Comparison of ENCODE assay signal across 22 mouse cellular contexts in the genomic region with DNA sequence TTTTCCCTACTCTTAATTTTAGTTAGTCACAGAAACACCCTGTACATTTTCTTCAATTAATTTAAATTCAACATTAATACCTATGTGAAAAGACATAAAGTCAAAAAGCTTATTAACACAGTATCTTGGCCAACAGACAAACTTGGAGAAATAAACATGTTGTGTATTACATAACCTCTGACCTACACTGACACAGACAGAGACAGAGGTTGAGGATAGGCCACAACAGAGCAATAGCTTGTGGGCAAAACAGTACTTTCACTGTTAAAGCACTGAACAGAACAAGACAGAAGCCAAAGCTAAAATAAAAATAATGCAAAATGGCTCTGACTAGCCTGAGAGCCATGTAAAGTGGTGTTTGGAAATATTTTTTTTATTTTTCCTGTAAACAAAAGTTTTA.
DNase-seq lines count a peak whose midpoint lies in the region; ATAC-seq and TF ChIP-seq lines count a peak whose summit lies in the region.
"Had no signal": no experiment of that assay in that cellular context is flagged by ENCODE, and none has a peak within 500 bp of the region (broad histone marks: within the 10 kb centered on the region; RNA-seq: fewer than 3 reads in every experiment).

No protein-coding gene starts in this region.

- no peak overlapping the region for H3K4me3 ChIP-seq in liver, adult 2 months (ENCODE audit: insufficient read depth, low read depth, low read length)
- H3K4me3 ChIP-seq in liver, embryonic 11.5 days (ENCODE audit: low read depth, low read length), result no peak overlapping the region
- H3K4me3 ChIP-seq in liver, postnatal 0 days (ENCODE audit: low read depth, low read length), result no peak overlapping the region

- TF ChIP-seq CTCF in liver, adult 2 months (IDR thresholded peaks at IDR 0.05; ENCODE audit: low read depth, low read length), result no peak
- no peak for TF ChIP-seq CTCF in liver, postnatal 0 days (IDR thresholded peaks at IDR 0.05; ENCODE audit: low read depth)

- peaks cover 17% of the 10 kb centered on the region; the same call in 1 of the 2 replicates for H3K79me2 ChIP-seq in liver, adult 2 months (ENCODE audit: control insufficient read depth, insufficient read depth, low read length)

- no peak for TF ChIP-seq POLR2A in liver, adult 2 months (IDR thresholded peaks at IDR 0.05; ENCODE audit: extremely low read depth, insufficient read depth, low read length)

- H3K27me3 ChIP-seq in liver, adult 2 months (ENCODE audit: control insufficient read depth, insufficient read depth, low read length), result no peaks in the 10 kb centered on the region
- H3K27me3 ChIP-seq in liver, embryonic 11.5 days (replicated peaks; ENCODE audit: control insufficient read depth, insufficient read depth, low read length), result no peaks in the 10 kb centered on the region
- H3K27me3 ChIP-seq in liver, postnatal 0 days (ENCODE audit: insufficient read depth, low read length), result no peaks in the 10 kb centered on the region
- H3K27me3 ChIP-seq: CH12.LX, Patski had no signal

- TF ChIP-seq EP300 in liver, postnatal 0 days (IDR thresholded peaks at IDR 0.05; ENCODE audit: low read depth), result no peak

- peaks cover 9% of the 10 kb centered on the region; the same call in 1 of the 2 replicates for H3K4me1 ChIP-seq in liver, adult 2 months (ENCODE audit: control insufficient read depth, insufficient read depth, low read length)
- H3K4me1 ChIP-seq in liver, embryonic 11.5 days (replicated peaks; ENCODE audit: control insufficient read depth, insufficient read depth, low read length), result no peaks in the 10 kb centered on the region
- H3K4me1 ChIP-seq in liver, postnatal 0 days (ENCODE audit: insufficient read depth), result peaks cover 20% of the 10 kb centered on the region

- H3K4me2 ChIP-seq in liver, embryonic 11.5 days, result no peak overlapping the region
- no peak overlapping the region for H3K4me2 ChIP-seq in liver, postnatal 0 days (ENCODE audit: low read depth, low read length)

- no peak for ATAC-seq in liver, embryonic 11.5 days (replicated peaks; ENCODE audit: low FRiP score)
- peak; percentile 53; the same call in 1 of the 2 replicates for ATAC-seq in liver, postnatal 0 days
- ATAC-seq: activated CD4-positive, CD25-positive, alpha-beta regulatory T cell, adult 4 months; CD4-positive, CD25-positive, alpha-beta regulatory T cell, adult 4 months; Patski had no signal

- H3K36me3 ChIP-seq in liver, adult 2 months (ENCODE audit: control insufficient read depth, insufficient read depth, low read length), result no peaks in the 10 kb centered on the region
- no peaks in the 10 kb centered on the region for H3K36me3 ChIP-seq in liver, embryonic 11.5 days (ENCODE audit: control insufficient read depth, insufficient read depth, low read length)
- no peaks in the 10 kb centered on the region for H3K36me3 ChIP-seq in liver, postnatal 0 days (replicated peaks; ENCODE audit: insufficient read depth, low read length)

- DNase-seq in liver, adult 2 months (ENCODE audit: extremely low read depth, low read depth, low spot score), result peak; percentile 76
- no peak for DNase-seq in liver, embryonic 11.5 days (ENCODE audit: low spot score)
- DNase-seq in liver, postnatal 0 days, result no peak
- DNase-seq in liver (no peak), adipocyte (ENCODE audit: low spot score) (peak; percentile 59)
- no peak for DNase-seq in kidney, postnatal 4 days
- DNase-seq: adrenal gland, adult 2 months; adrenal gland, adult 8-10 months; adrenal gland, postnatal 10 days; adrenal gland, postnatal 14 days; adrenal gland, postnatal 25 days; adrenal gland, postnatal 36 days; B cell, adult 2 months; cerebellum, adult 11 months; cerebellum, adult 11-12 months; cerebellum, adult 18-20 months; cerebellum, adult 2 months had no signal

- no peak overlapping the region for H3K9ac ChIP-seq in liver, adult 2 months (ENCODE audit: low read depth, low read length)
- H3K9ac ChIP-seq in liver, embryonic 11.5 days (ENCODE audit: low read depth, low read length), result no peak overlapping the region
- no peak overlapping the region for H3K9ac ChIP-seq in liver, postnatal 0 days (replicated peaks)

- H3K27ac ChIP-seq in liver, adult 2 months (replicated peaks; ENCODE audit: insufficient read depth, low read depth, low read length), result peak overlapping the region; percentile 88
- no peak overlapping the region for H3K27ac ChIP-seq in liver, embryonic 11.5 days (ENCODE audit: low read depth, low read length)
- peak overlapping the region; percentile 51; the same call in 1 of the 2 replicates for H3K27ac ChIP-seq in liver, postnatal 0 days (ENCODE audit: low read depth)

- no peaks in the 10 kb centered on the region for H3K9me3 ChIP-seq in liver, embryonic 11.5 days (ENCODE audit: control insufficient read depth, low read length)
- H3K9me3 ChIP-seq in liver, postnatal 0 days (ENCODE audit: low read length), result no peaks in the 10 kb centered on the region
- H3K9me3 ChIP-seq: G1E had no signal

Comparison
In these comparisons a context has a peak if more than half of its experiments do, and no peak if none do; other contexts are left out.
1. DNase-seq: peak in liver, adult 2 months (single experiment) and adipocyte (single experiment); none in liver, embryonic 11.5 days (single experiment), liver, postnatal 0 days (single experiment), liver (single experiment) and kidney, postnatal 4 days (0 of 2).